Mouse (Mus musculus): Measurements from ENCODE around the gene Ssna1. TPM values are rescaled to one million over a fixed set of nuclear protein-coding genes. Genes with fewer than 3 reads are reported as not detected.

The Ssna1 gene
- polyA plus RNA-seq, 2 experiments, result 135 to 267 TPM

- 0% methylated on average over 5 of the region's 59 CpGs for WGBS
- peaks cover 12% of the 10 kb centered on the region; the same call in 1 of the 2 replicates for H3K4me1 ChIP-seq (ENCODE audit: control insufficient read depth, insufficient read depth, low read length)
- DNase-seq (ENCODE audit: low spot score) (no peak), ATAC-seq (ENCODE audit: low FRiP score, low read depth) (no peak)
- no peaks in the 10 kb centered on the region for H3K36me3 ChIP-seq (ENCODE audit: control insufficient read depth, insufficient read depth, low read length)
- no peak for TF ChIP-seq POLR2A (IDR thresholded peaks at IDR 0.05; ENCODE audit: borderline replicate concordance, extremely low read depth, insufficient read depth, insufficient read length)
- peaks cover 14% of the 10 kb centered on the region for H3K27me3 ChIP-seq (ENCODE audit: control insufficient read depth, insufficient read depth, low read length)
- no peaks in the 10 kb centered on the region for H3K9me3 ChIP-seq (ENCODE audit: control insufficient read depth, low read length)
- H3K9ac ChIP-seq (ENCODE audit: low read depth, low read length, severe bottlenecking), result peak within 1 kb of the TSS; percentile 60
- peak within 1 kb of the TSS; percentile 91 for H3K4me2 ChIP-seq (replicated peaks; ENCODE audit: low read depth, low read length, severe bottlenecking)
- H3K27ac ChIP-seq (replicated peaks; ENCODE audit: low read depth, low read length), result no peak within 1 kb of the TSS
- H3K4me3 ChIP-seq (replicated peaks; ENCODE audit: low read length), result peak within 1 kb of the TSS; percentile 50
Measured at GRCm38 (mm10) chr2:25242101-25242506, 30.1 kb downstream of the Ssna1 start, which contains the start of the genes Rnf208 and Cysrt1. Rnf208 (plus strand) TSS chr2:25242255. Cysrt1 (minus strand) TSS chr2:25242452.

GRCm38 (mm10) chr2:25241438-25241775 lies 30.8 kb downstream of the Ssna1 start:
- no peak overlapping the region for H3K27ac ChIP-seq (replicated peaks; ENCODE audit: low read depth, low read length)
- H3K4me3 ChIP-seq (replicated peaks; ENCODE audit: low read length), result peak overlapping the region; percentile 50
- no peak overlapping the region for H3K9ac ChIP-seq (ENCODE audit: low read depth, low read length, severe bottlenecking)
- H3K36me3 ChIP-seq (ENCODE audit: control insufficient read depth, insufficient read depth, low read length), result no peaks in the 10 kb centered on the region
- no peak for DNase-seq (ENCODE audit: low spot score)
- no peak for ATAC-seq (ENCODE audit: low FRiP score, low read depth)
- no peak for TF ChIP-seq POLR2A (IDR thresholded peaks at IDR 0.05; ENCODE audit: borderline replicate concordance, extremely low read depth, insufficient read depth, insufficient read length)
- 4% methylated on average over 6 of the region's 6 CpGs for WGBS
- peak overlapping the region; percentile 91 for H3K4me2 ChIP-seq (replicated peaks; ENCODE audit: low read depth, low read length, severe bottlenecking)
- peaks cover 12% of the 10 kb centered on the region; the same call in 1 of the 2 replicates for H3K4me1 ChIP-seq (ENCODE audit: control insufficient read depth, insufficient read depth, low read length)
- no peaks in the 10 kb centered on the region for H3K9me3 ChIP-seq (ENCODE audit: control insufficient read depth, low read length)
- H3K27me3 ChIP-seq (ENCODE audit: control insufficient read depth, insufficient read depth, low read length), result peaks cover 14% of the 10 kb centered on the region

- H3K9me3 ChIP-seq (ENCODE audit: control insufficient read depth, low read length), result no peaks in the 10 kb centered on the region
- 0 out of 2 replicates have a peak, but pooled peaks have one; percentile 28 for TF ChIP-seq POLR2A (IDR thresholded peaks at IDR 0.05; ENCODE audit: borderline replicate concordance, extremely low read depth, insufficient read depth, insufficient read length)
- ATAC-seq (ENCODE audit: low FRiP score, low read depth), result peak; percentile 88
- H3K27ac ChIP-seq (replicated peaks; ENCODE audit: low read depth, low read length), result no peak overlapping the region
- WGBS, result 2% methylated on average over 25 of the region's 29 CpGs
- peak; percentile 84 for DNase-seq (ENCODE audit: low spot score)
- H3K9ac ChIP-seq (ENCODE audit: low read depth, low read length, severe bottlenecking), result peak overlapping the region; percentile 38
- peak overlapping the region; percentile 50 for H3K4me3 ChIP-seq (replicated peaks; ENCODE audit: low read length)
- no peaks in the 10 kb centered on the region for H3K36me3 ChIP-seq (ENCODE audit: control insufficient read depth, insufficient read depth, low read length)
- peak overlapping the region; percentile 91 for H3K4me2 ChIP-seq (replicated peaks; ENCODE audit: low read depth, low read length, severe bottlenecking)
- H3K27me3 ChIP-seq (ENCODE audit: control insufficient read depth, insufficient read depth, low read length), result peaks cover 14% of the 10 kb centered on the region
- peaks cover 12% of the 10 kb centered on the region; the same call in 1 of the 2 replicates for H3K4me1 ChIP-seq (ENCODE audit: control insufficient read depth, insufficient read depth, low read length)
Measured at GRCm38 (mm10) chr2:25240723-25241437, 31.4 kb downstream of the Ssna1 start.

GRCm38 (mm10) chr2:25240310-25240709 lies 31.9 kb downstream of the Ssna1 start:
- 52% methylated on average over 8 of the region's 8 CpGs for WGBS
- Histone ChIP-seq H3K36me3 (ENCODE audit: control insufficient read depth, insufficient read depth, low read length) (no peaks in the 10 kb centered on the region), H3K4me3 (replicated peaks; ENCODE audit: low read length) (peak overlapping the region; percentile 50), H3K9me3 (ENCODE audit: control insufficient read depth, low read length) (no peaks in the 10 kb centered on the region), H3K9ac (ENCODE audit: low read depth, low read length, severe bottlenecking) (peak overlapping the region; percentile 38), H3K27ac (replicated peaks; ENCODE audit: low read depth, low read length) (no peak overlapping the region), H3K4me1 (ENCODE audit: control insufficient read depth, insufficient read depth, low read length) (peaks cover 12% of the 10 kb centered on the region; the same call in 1 of the 2 replicates), H3K27me3 (ENCODE audit: control insufficient read depth, insufficient read depth, low read length) (peaks cover 14% of the 10 kb centered on the region), H3K4me2 (replicated peaks; ENCODE audit: low read depth, low read length, severe bottlenecking) (peak overlapping the region; percentile 91)
- TF ChIP-seq POLR2A (IDR thresholded peaks at IDR 0.05; ENCODE audit: borderline replicate concordance, extremely low read depth, insufficient read depth, insufficient read length), result no peak
- ATAC-seq (ENCODE audit: low FRiP score, low read depth) (0 out of 2 replicates have a peak, but pooled peaks have one; percentile 3), DNase-seq (ENCODE audit: low spot score) (no peak)

GRCm38 (mm10) chr2:25239766-25240165 lies 32.5 kb downstream of the Ssna1 start:
- Histone ChIP-seq H3K9me3 (ENCODE audit: control insufficient read depth, low read length) (no peaks in the 10 kb centered on the region), H3K9ac (ENCODE audit: low read depth, low read length, severe bottlenecking) (no peak overlapping the region), H3K36me3 (ENCODE audit: control insufficient read depth, insufficient read depth, low read length) (no peaks in the 10 kb centered on the region), H3K27ac (replicated peaks; ENCODE audit: low read depth, low read length) (no peak overlapping the region), H3K4me2 (replicated peaks; ENCODE audit: low read depth, low read length, severe bottlenecking) (no peak overlapping the region), H3K27me3 (ENCODE audit: control insufficient read depth, insufficient read depth, low read length) (peaks cover 14% of the 10 kb centered on the region), H3K4me1 (ENCODE audit: control insufficient read depth, insufficient read depth, low read length) (peaks cover 12% of the 10 kb centered on the region; the same call in 1 of the 2 replicates), H3K4me3 (replicated peaks; ENCODE audit: low read length) (no peak overlapping the region)
- DNase-seq (ENCODE audit: low spot score), result no peak
- no peak for ATAC-seq (ENCODE audit: low FRiP score, low read depth)
- 81% methylated on average over 3 of the region's 3 CpGs for WGBS
- TF ChIP-seq POLR2A (IDR thresholded peaks at IDR 0.05; ENCODE audit: borderline replicate concordance, extremely low read depth, insufficient read depth, insufficient read length), result no peak

Data from limb, embryonic 14.5 days (tissue).